Mouse (Mus musculus) bone marrow macrophage, adult 2 months (primary cell): ENCODE measurements at regions not wholly inside any gene's neighbourhood (a gene's known extent, or its start where the extent isn't known, plus 50 kb on each side); places are given as distances from the start of the nearest gene placed in this dataset.

Experiments used
- H3K27ac ChIP-seq: 2 replicates; pipeline ENCODE4 v1.5.1; 2012; ENCODE audit warnings: low read depth, low read length; ENCODE audit not compliant: insufficient read depth
- H3K4me1 ChIP-seq: 2 replicates; pipeline ENCODE4 v1.6.1; 2012; ENCODE audit warnings: low read length; ENCODE audit not compliant: control insufficient read depth, insufficient read depth
- H3K4me3 ChIP-seq: 2 replicates; pipeline ENCODE4 v1.5.1; 2012; ENCODE audit warnings: mild to moderate bottlenecking, low read length, moderate library complexity; ENCODE audit not compliant: insufficient read depth
- CTCF ChIP-seq: IDR thresholded peaks from 2 replicates; pipeline ENCODE4 v1.5.1; 2012; ENCODE audit warnings: low read depth, mild to moderate bottlenecking, low read length, moderate library complexity
- POLR2A ChIP-seq: IDR thresholded peaks from 2 replicates; pipeline ENCODE4 v1.6.1; 2012; ENCODE audit warnings: mild to moderate bottlenecking, low read depth, low read length, borderline replicate concordance

GRCm38 (mm10) chr6:101902276-101902675 lies 524.6 kb upstream of the Pdzrn3 start:
- TF ChIP-seq CTCF (no peak), POLR2A (no peak)
- Histone ChIP-seq H3K4me1 (no peaks in the 10 kb centered on the region), H3K27ac (no peak overlapping the region), H3K4me3 (no peak overlapping the region)

GRCm38 (mm10) chr6:101898544-101898943 lies 520.8 kb upstream of the Pdzrn3 start:
- TF ChIP-seq CTCF (no peak), POLR2A (no peak)

GRCm38 (mm10) chr6:101890655-101891054 lies 513.0 kb upstream of the Pdzrn3 start:
- TF ChIP-seq POLR2A (no peak), CTCF (no peak)
- H3K4me1 ChIP-seq: no peaks in the 10 kb centered on the region
- no peak overlapping the region for H3K27ac ChIP-seq
- no peak overlapping the region for H3K4me3 ChIP-seq

More at GRCm38 (mm10) chr6:101898544-101898943, 520.8 kb upstream of the Pdzrn3 start:
- Histone ChIP-seq H3K27ac (no peak overlapping the region), H3K4me1 (no peaks in the 10 kb centered on the region), H3K4me3 (no peak overlapping the region)

- TF ChIP-seq POLR2A (no peak), CTCF (no peak)
- no peak overlapping the region for H3K27ac ChIP-seq
- H3K4me1 ChIP-seq: no peaks in the 10 kb centered on the region
- H3K4me3 ChIP-seq: no peak overlapping the region
These were observed 505.2 kb upstream of the Pdzrn3 start for GRCm38 (mm10) chr6:101882938-101883337.

GRCm38 (mm10) chr6:101874894-101875293 lies 497.2 kb upstream of the Pdzrn3 start:
- H3K27ac ChIP-seq: no peak overlapping the region
- no peak overlapping the region for H3K4me3 ChIP-seq
- no peak for TF ChIP-seq CTCF
- no peak for TF ChIP-seq POLR2A
- no peaks in the 10 kb centered on the region for H3K4me1 ChIP-seq

- no peak overlapping the region for H3K27ac ChIP-seq
- no peaks in the 10 kb centered on the region for H3K4me1 ChIP-seq
- no peak overlapping the region for H3K4me3 ChIP-seq
- TF ChIP-seq POLR2A: no peak
- TF ChIP-seq CTCF: no peak
These were observed 481.2 kb upstream of the Pdzrn3 start for GRCm38 (mm10) chr6:101858895-101859294.

- Histone ChIP-seq H3K27ac (no peak overlapping the region), H3K4me3 (no peak overlapping the region), H3K4me1 (no peaks in the 10 kb centered on the region)
- TF ChIP-seq CTCF (no peak), POLR2A (no peak)
These were observed 463.0 kb upstream of the Pdzrn3 start for GRCm38 (mm10) chr6:101840695-101841094.

GRCm38 (mm10) chr6:101837563-101837962 lies 459.9 kb upstream of the Pdzrn3 start:
- H3K4me1 ChIP-seq: no peaks in the 10 kb centered on the region
- H3K4me3 ChIP-seq: no peak overlapping the region
- TF ChIP-seq POLR2A (no peak), CTCF (no peak)
- H3K27ac ChIP-seq: no peak overlapping the region

- Histone ChIP-seq H3K27ac (no peak overlapping the region), H3K4me3 (no peak overlapping the region), H3K4me1 (no peaks in the 10 kb centered on the region)
- TF ChIP-seq CTCF (no peak), POLR2A (no peak)
These were observed 416.3 kb upstream of the Pdzrn3 start for GRCm38 (mm10) chr6:101793986-101794385.

GRCm38 (mm10) chr6:101777864-101778263 lies 400.2 kb upstream of the Pdzrn3 start:
- H3K4me3 ChIP-seq: no peak overlapping the region
- TF ChIP-seq POLR2A (no peak), CTCF (no peak)

GRCm38 (mm10) chr6:101773151-101773550 lies 395.5 kb upstream of the Pdzrn3 start:
- no peak overlapping the region for H3K27ac ChIP-seq
- TF ChIP-seq CTCF (no peak), POLR2A (no peak)
- no peaks in the 10 kb centered on the region for H3K4me1 ChIP-seq
- H3K4me3 ChIP-seq: no peak overlapping the region

More at GRCm38 (mm10) chr6:101777864-101778263, 400.2 kb upstream of the Pdzrn3 start:
- H3K27ac ChIP-seq: no peak overlapping the region
- H3K4me1 ChIP-seq: no peaks in the 10 kb centered on the region
